Mouse (Mus musculus) stomach, postnatal 0 days (tissue): ENCODE measurements at regions not wholly inside any gene's neighbourhood (a gene's known extent, or its start where the extent isn't known, plus 50 kb on each side); places are given as distances from the start of the nearest gene placed in this dataset.

Source experiments
- ATAC-seq: fragments of 200-750 bp; cut with Nextera tagmentation; 2 replicates; pipeline ENCODE4 v1.8.0; 2017; ENCODE audit not compliant: low FRiP score, low TSS enrichment
- DNase-seq: peaks from one replicate; pipeline ENCODE4 v3.0.0-alpha.2; 2016; ENCODE audit warnings: low spot score
- H3K27ac ChIP-seq: fragments of 300-500 bp; sonication (generic); replicated peaks from 2 replicates; pipeline ENCODE4 v1.5.1; 2014; ENCODE audit warnings: mild to moderate bottlenecking, control low read depth
- H3K27me3 ChIP-seq: fragments of 300-500 bp; sonication (generic); 2 replicates; pipeline ENCODE4 v1.6.1; 2014; ENCODE audit warnings: low read length; ENCODE audit not compliant: control insufficient read depth, insufficient read depth
- H3K36me3 ChIP-seq: fragments of 300-500 bp; sonication (generic); 2 replicates; pipeline ENCODE4 v1.6.1; 2014; ENCODE audit warnings: low read length, mixed read lengths; ENCODE audit not compliant: control insufficient read depth, insufficient read depth
- H3K4me1 ChIP-seq: fragments of 300-500 bp; sonication (generic); replicated peaks from 2 replicates; pipeline ENCODE4 v1.6.1; 2014; ENCODE audit warnings: antibody characterized with exemption; ENCODE audit not compliant: control insufficient read depth, insufficient read depth
- H3K4me2 ChIP-seq: fragments of 300-500 bp; sonication (generic); replicated peaks from 2 replicates; pipeline ENCODE4 v1.6.1; 2014; ENCODE audit warnings: low read depth, mild to moderate bottlenecking, control low read depth, moderate library complexity
- H3K4me3 ChIP-seq: fragments of 300-500 bp; sonication (generic); 2 replicates; pipeline ENCODE4 v1.5.1; 2014; ENCODE audit warnings: low read depth, low read length, control low read depth
- H3K9ac ChIP-seq: fragments of 300-500 bp; sonication (generic); 2 replicates; pipeline ENCODE4 v1.6.1; 2014; ENCODE audit warnings: mild to moderate bottlenecking, low read length, control low read depth, mixed read lengths
- H3K9me3 ChIP-seq: fragments of 300-500 bp; sonication (generic); 2 replicates; pipeline ENCODE4 v1.6.1; 2016; ENCODE audit warnings: low read length; ENCODE audit not compliant: control insufficient read depth
- CTCF ChIP-seq: IDR thresholded peaks from 2 replicates; pipeline ENCODE4 v1.5.1; 2016; ENCODE audit warnings: antibody characterized with exemption, low read depth, mild to moderate bottlenecking, moderate library complexity
- EP300 ChIP-seq: optimal IDR thresholded peaks from 2 replicates; pipeline ENCODE3; 2016; ENCODE audit warnings: antibody characterized with exemption
- WGBS: fragments of 180-500 bp; shearing (Covaris S2); extraction: QIAGEN DNeasy Blood & Tissue Kit; methylation state at CpG from one replicate; pipeline ENCODE4 v1.1.7; 2014; 5-methylcytosine and 5-hydroxymethylcytosine counted together

DNA sequence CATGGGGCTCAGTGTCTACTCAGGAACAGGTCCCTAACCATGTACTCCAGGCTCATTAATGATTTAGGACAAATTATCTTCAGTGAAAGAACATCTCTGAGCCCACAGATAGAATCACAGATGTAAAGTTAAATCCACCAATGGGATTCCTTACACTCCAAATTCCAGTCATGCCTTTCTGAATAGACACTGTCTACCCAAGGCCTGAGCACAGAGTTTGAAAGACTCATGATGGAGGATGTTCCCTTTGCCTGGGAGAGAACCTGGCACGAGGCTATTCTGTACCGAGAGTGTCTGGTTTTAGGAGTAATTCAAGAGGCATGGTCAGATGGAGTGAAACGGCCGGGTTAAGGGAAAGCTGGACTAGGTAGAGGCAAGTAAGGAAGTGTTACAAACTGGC lies 440.9 kb upstream of the Arglu1 start:
- no peaks in the 10 kb centered on the region for H3K4me1 ChIP-seq
- H3K27me3 ChIP-seq: no peaks in the 10 kb centered on the region
- H3K9me3 ChIP-seq: no peaks in the 10 kb centered on the region
- no peak overlapping the region for H3K27ac ChIP-seq
- no peak overlapping the region for H3K4me2 ChIP-seq
- no peaks in the 10 kb centered on the region for H3K36me3 ChIP-seq
- H3K9ac ChIP-seq: no peak overlapping the region
- no peak overlapping the region for H3K4me3 ChIP-seq
- no peak for ATAC-seq
- DNase-seq: no peak
- WGBS: 72% methylated on average over 4 of the region's 4 CpGs
- TF ChIP-seq CTCF: no peak
- no peak for TF ChIP-seq EP300

DNA sequence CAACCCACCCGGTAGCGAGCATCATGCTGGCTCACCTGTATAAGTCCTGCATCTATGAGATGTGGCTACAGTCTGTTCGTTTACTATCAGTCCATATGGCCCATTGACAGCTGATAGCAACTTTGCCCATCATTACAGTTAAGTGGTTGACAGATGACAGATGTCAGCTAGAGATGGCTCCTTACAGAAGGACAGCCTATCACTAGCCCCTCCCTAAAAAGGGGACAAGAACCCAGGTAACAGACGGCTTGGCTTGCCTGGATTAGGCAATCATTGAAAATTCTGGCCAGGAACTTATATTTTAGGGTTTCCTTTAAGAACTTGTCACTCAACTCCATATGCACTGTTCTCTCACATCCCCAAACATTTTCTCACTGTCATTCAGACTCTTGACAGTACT lies 434.2 kb upstream of the Arglu1 start:
- Histone ChIP-seq H3K9me3 (no peaks in the 10 kb centered on the region), H3K4me3 (no peak overlapping the region), H3K4me2 (no peak overlapping the region), H3K9ac (no peak overlapping the region), H3K36me3 (no peaks in the 10 kb centered on the region), H3K27me3 (no peaks in the 10 kb centered on the region), H3K27ac (no peak overlapping the region), H3K4me1 (no peaks in the 10 kb centered on the region)
- DNase-seq (no peak), ATAC-seq (no peak)
- WGBS: 86% methylated on average over 4 of the region's 4 CpGs
- TF ChIP-seq CTCF: no peak
- TF ChIP-seq EP300: no peak

DNA sequence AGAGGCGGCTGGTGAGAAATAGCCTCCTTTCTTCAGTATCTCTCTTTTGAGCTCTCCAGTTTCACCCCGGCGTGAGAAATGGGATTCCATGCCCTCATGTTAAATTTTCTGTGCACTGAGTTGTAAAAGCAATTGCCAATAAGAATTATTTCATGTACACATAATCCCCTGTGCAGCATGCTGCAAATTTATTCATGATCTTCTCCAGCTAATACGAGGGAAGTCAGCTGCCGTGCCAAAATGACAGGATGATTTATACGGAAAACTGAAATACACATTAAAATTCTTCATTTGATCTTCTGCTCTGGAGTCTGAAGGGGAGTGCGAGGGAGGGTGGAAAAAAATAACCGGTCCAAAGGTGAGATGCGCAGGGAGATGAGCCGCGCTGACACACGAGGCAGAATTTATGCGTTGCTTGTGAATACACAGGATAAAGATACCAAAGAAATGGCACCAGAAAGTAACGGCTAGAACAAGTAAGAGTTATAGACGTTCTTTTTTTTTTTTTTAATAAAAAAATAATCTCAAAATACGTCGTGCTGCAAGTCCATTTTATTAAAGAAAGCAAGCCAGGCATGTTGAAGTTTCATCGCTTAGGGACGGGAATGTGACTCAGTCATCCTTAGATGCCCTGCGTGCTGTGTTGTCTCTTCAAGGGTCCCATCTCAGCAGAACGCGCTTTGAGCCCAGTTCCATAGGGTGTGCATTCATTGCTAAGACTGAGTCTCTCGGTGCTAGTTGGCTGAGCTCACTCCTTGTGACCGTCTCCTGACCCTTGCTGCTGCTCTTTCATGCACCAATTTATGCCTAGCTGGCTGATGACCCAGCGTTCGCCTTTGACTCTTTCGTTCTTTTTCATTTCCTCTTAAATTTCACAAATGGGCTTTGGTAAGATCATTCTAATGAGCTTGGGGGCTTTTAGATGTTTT lies 427.8 kb upstream of the Arglu1 start:
- H3K4me3 ChIP-seq: no peak overlapping the region
- H3K27me3 ChIP-seq: no peaks in the 10 kb centered on the region
- no peak for ATAC-seq
- WGBS: 63% methylated on average over 27 of the region's 27 CpGs
- no peaks in the 10 kb centered on the region for H3K4me1 ChIP-seq
- no peak for TF ChIP-seq EP300
- no peak for TF ChIP-seq CTCF
- no peak for DNase-seq
- no peak overlapping the region for H3K4me2 ChIP-seq
- H3K9ac ChIP-seq: no peak overlapping the region
- H3K36me3 ChIP-seq: no peaks in the 10 kb centered on the region
- H3K27ac ChIP-seq: no peak overlapping the region
- no peaks in the 10 kb centered on the region for H3K9me3 ChIP-seq

DNA sequence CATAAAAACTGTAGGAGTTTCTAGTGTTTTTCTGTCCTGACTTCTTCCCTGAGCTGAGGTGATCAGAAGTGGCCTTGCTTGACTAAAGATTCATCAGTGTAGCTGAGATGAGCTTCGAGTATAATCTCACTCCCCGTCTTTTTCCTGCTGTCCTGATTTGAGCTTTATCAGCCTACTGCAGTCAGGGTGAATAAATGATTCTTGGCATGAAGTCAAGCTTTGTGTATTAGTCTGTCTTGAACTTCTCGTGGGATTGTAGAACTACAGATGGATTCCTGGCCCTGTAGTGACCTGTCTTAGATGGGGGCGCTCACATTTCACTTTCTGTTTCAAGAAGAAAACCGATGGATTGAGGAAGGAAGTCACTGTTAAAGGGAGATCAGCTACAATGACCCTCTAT lies 405.7 kb upstream of the Arglu1 start:
- H3K9ac ChIP-seq: no peak overlapping the region
- ATAC-seq (no peak), DNase-seq (no peak)
- H3K4me2 ChIP-seq: no peak overlapping the region
- WGBS: 42% methylated on average over 5 of the region's 5 CpGs
- H3K27me3 ChIP-seq: no peaks in the 10 kb centered on the region
- no peak overlapping the region for H3K4me3 ChIP-seq
- no peak overlapping the region for H3K27ac ChIP-seq
- H3K36me3 ChIP-seq: no peaks in the 10 kb centered on the region
- TF ChIP-seq EP300 (no peak), CTCF (no peak)
- no peaks in the 10 kb centered on the region for H3K4me1 ChIP-seq
- no peaks in the 10 kb centered on the region for H3K9me3 ChIP-seq

DNA sequence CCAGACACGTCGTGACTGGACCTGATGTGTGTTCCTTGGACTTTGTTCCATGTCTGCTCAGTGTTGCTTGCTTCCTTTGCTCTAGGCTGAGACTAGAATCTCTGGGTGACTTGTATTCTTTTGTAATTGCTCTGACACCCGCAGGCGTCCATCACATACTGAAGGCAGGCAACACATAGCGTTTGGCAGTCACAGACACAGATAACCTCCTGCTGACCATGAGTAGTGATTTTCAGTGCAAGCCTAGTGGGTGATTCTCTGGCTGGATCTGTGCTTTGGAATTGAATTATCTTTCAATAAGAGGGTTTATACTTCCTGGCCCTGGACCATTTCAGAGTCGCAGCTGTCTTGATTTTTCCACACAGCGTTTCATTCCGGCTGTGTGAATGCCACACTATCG lies 403.7 kb upstream of the Arglu1 start:
- DNase-seq: no peak
- ATAC-seq: no peak
- no peak overlapping the region for H3K9ac ChIP-seq
- TF ChIP-seq CTCF: no peak
- TF ChIP-seq EP300: no peak
- no peak overlapping the region for H3K4me3 ChIP-seq
- H3K27ac ChIP-seq: no peak overlapping the region
- H3K27me3 ChIP-seq: no peaks in the 10 kb centered on the region
- WGBS: 52% methylated on average over 9 of the region's 9 CpGs
- H3K9me3 ChIP-seq: no peaks in the 10 kb centered on the region
- H3K36me3 ChIP-seq: no peaks in the 10 kb centered on the region
- H3K4me1 ChIP-seq: no peaks in the 10 kb centered on the region
- H3K4me2 ChIP-seq: no peak overlapping the region

DNA sequence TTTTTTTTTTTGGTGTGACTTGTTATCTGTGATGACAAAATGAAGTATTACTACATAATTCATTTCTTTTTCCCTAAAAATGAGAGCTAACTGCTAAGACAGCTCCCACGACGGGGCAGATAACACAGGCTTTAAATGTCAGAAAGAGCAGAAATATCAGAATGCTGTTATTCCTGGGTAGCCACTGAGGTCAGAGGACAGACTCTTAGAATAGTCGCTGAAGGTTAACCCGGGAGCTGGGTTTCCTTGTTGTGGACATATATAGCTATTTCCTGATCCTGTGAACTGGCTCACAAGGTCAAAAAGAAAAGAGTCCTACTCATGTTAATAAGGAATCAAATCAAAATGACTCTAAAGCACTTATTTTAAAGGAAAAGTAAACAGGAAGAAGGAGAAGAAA lies 403.0 kb upstream of the Arglu1 start:
- Histone ChIP-seq H3K9ac (no peak overlapping the region), H3K36me3 (no peaks in the 10 kb centered on the region), H3K27me3 (no peaks in the 10 kb centered on the region), H3K9me3 (no peaks in the 10 kb centered on the region), H3K4me1 (no peaks in the 10 kb centered on the region), H3K4me2 (no peak overlapping the region), H3K4me3 (no peak overlapping the region), H3K27ac (no peak overlapping the region)
- ATAC-seq: no peak
- 47% methylated on average over 4 of the region's 4 CpGs for WGBS
- TF ChIP-seq CTCF (no peak), EP300 (no peak)
- DNase-seq: no peak
